Mouse (Mus musculus): Measurements from ENCODE around the gene Mta3. TPM values are rescaled to one million over a fixed set of nuclear protein-coding genes. Genes with fewer than 3 reads are reported as not detected.

Gene Mta3
- total RNA-seq, 2 experiments from 2014 or later = 59.2 to 67.6 TPM

GRCm38 (mm10) chr17:83747405-83748160 is 41.6 kb downstream of the Mta3 start:
- ATAC-seq (replicated peaks; ENCODE audit: low FRiP score, poor library complexity, severe bottlenecking) = 0 out of 2 replicates have a peak, but pooled peaks have one; percentile 35

- ATAC-seq (replicated peaks; ENCODE audit: low FRiP score, poor library complexity, severe bottlenecking) = no peak
Measured at GRCm38 (mm10) chr17:83750216-83750950, 44.4 kb downstream of the Mta3 start.

- no peak for ATAC-seq (replicated peaks; ENCODE audit: low FRiP score, poor library complexity, severe bottlenecking)
Measured at GRCm38 (mm10) chr17:83753112-83753899, 47.3 kb downstream of the Mta3 start.

GRCm38 (mm10) chr17:83758096-83758495 is 52.1 kb downstream of the Mta3 start:
- ATAC-seq (replicated peaks; ENCODE audit: low FRiP score, poor library complexity, severe bottlenecking) = no peak

- no peak for ATAC-seq (replicated peaks; ENCODE audit: low FRiP score, poor library complexity, severe bottlenecking)
Measured at GRCm38 (mm10) chr17:83759547-83759946, 53.6 kb downstream of the Mta3 start.

- no peak for ATAC-seq (replicated peaks; ENCODE audit: low FRiP score, poor library complexity, severe bottlenecking)
Measured at GRCm38 (mm10) chr17:83764538-83764937, 58.6 kb downstream of the Mta3 start.

GRCm38 (mm10) chr17:83767064-83767463 is 61.1 kb downstream of the Mta3 start:
- no peak for ATAC-seq (replicated peaks; ENCODE audit: low FRiP score, poor library complexity, severe bottlenecking)

GRCm38 (mm10) chr17:83768309-83768708 is 62.3 kb downstream of the Mta3 start:
- no peak for ATAC-seq (replicated peaks; ENCODE audit: low FRiP score, poor library complexity, severe bottlenecking)

- ATAC-seq (replicated peaks; ENCODE audit: low FRiP score, poor library complexity, severe bottlenecking) = no peak
Measured at GRCm38 (mm10) chr17:83770371-83770770, 64.4 kb downstream of the Mta3 start.

- no peak for ATAC-seq (replicated peaks; ENCODE audit: low FRiP score, poor library complexity, severe bottlenecking)
Measured at GRCm38 (mm10) chr17:83770931-83771330, 65.0 kb downstream of the Mta3 start.

GRCm38 (mm10) chr17:83772110-83772509 is 66.1 kb downstream of the Mta3 start:
- ATAC-seq (replicated peaks; ENCODE audit: low FRiP score, poor library complexity, severe bottlenecking) = no peak

- ATAC-seq (replicated peaks; ENCODE audit: low FRiP score, poor library complexity, severe bottlenecking) = no peak
Measured at GRCm38 (mm10) chr17:83772711-83773110, 66.7 kb downstream of the Mta3 start.

- no peak for ATAC-seq (replicated peaks; ENCODE audit: low FRiP score, poor library complexity, severe bottlenecking)
Measured at GRCm38 (mm10) chr17:83776965-83777364, 71.0 kb downstream of the Mta3 start.

GRCm38 (mm10) chr17:83777462-83778051 is 71.6 kb downstream of the Mta3 start:
- ATAC-seq (replicated peaks; ENCODE audit: low FRiP score, poor library complexity, severe bottlenecking) = peak; percentile 75

GRCm38 (mm10) chr17:83780228-83780627 is 74.3 kb downstream of the Mta3 start:
- peak; percentile 88 for ATAC-seq (replicated peaks; ENCODE audit: low FRiP score, poor library complexity, severe bottlenecking)

GRCm38 (mm10) chr17:83782740-83783139 is 76.8 kb downstream of the Mta3 start:
- ATAC-seq (replicated peaks; ENCODE audit: low FRiP score, poor library complexity, severe bottlenecking) = no peak

- ATAC-seq (replicated peaks; ENCODE audit: low FRiP score, poor library complexity, severe bottlenecking) = no peak
Measured at GRCm38 (mm10) chr17:83786418-83786817, 80.5 kb downstream of the Mta3 start.

GRCm38 (mm10) chr17:83790158-83790557 is 84.2 kb downstream of the Mta3 start:
- no peak for ATAC-seq (replicated peaks; ENCODE audit: low FRiP score, poor library complexity, severe bottlenecking)

- no peak for ATAC-seq (replicated peaks; ENCODE audit: low FRiP score, poor library complexity, severe bottlenecking)
Measured at GRCm38 (mm10) chr17:83792388-83792787, 86.4 kb downstream of the Mta3 start.

GRCm38 (mm10) chr17:83795121-83795520 is 89.2 kb downstream of the Mta3 start:
- no peak for ATAC-seq (replicated peaks; ENCODE audit: low FRiP score, poor library complexity, severe bottlenecking)

Data from erythroblast, adult 5-6 weeks (primary cell).